Mouse (Mus musculus): ENCODE results near the gene Nde1. TPM values are rescaled to one million over a fixed set of nuclear protein-coding genes. Genes with fewer than 3 reads are reported as not detected.
A peak's percentile ranks its signal among the peaks of the same experiment; 100 is the strongest.

The Nde1 gene
- total RNA-seq, 1 experiment: 61.3 TPM

GRCm38 (mm10) chr16:14160941-14161340 lies 2.1 kb upstream of the Nde1 start:
- Histone ChIP-seq H3K9ac (ENCODE audit: insufficient read depth, low read depth, low read length, poor library complexity, severe bottlenecking) (no peak overlapping the region), H3K4me3 (ENCODE audit: insufficient read depth in 1 of 2, low read depth in 1 of 2, low read length in 2 of 2, poor library complexity in 1 of 2, severe bottlenecking in 1 of 2) (no peak overlapping the region), H3K9me3 (ENCODE audit: control insufficient read depth, insufficient read depth, low read depth, low read length) (no peaks in the 10 kb centered on the region), H3K36me3 (ENCODE audit: control insufficient read depth, insufficient read depth, low read length, poor library complexity, severe bottlenecking) (no peaks in the 10 kb centered on the region), H3K4me1 (ENCODE audit: control insufficient read depth in 2 of 2, insufficient read depth in 2 of 2, low read length in 2 of 2, poor library complexity in 1 of 2) (peaks cover 3 to 9% of the 10 kb centered on the region in 2 experiments; a peak in 3 of 4 replicates), H3K27ac (ENCODE audit: insufficient read depth, low read depth, low read length, poor library complexity, severe bottlenecking) (no peak overlapping the region)
- TF ChIP-seq CHD2 (IDR thresholded peaks at IDR 0.05; ENCODE audit: low read depth, low read length): no peak
- TF ChIP-seq ZC3H11A (IDR thresholded peaks at IDR 0.05; ENCODE audit: borderline replicate concordance, low read depth, low read length): no peak
- TF ChIP-seq MAFK (IDR thresholded peaks at IDR 0.05; ENCODE audit: insufficient read depth, low read depth, low read length): no peak
- TF ChIP-seq HCFC1 (IDR thresholded peaks at IDR 0.05; ENCODE audit: borderline replicate concordance, insufficient read depth, low read length): no peak
- TF ChIP-seq ZNF384 (IDR thresholded peaks at IDR 0.05; ENCODE audit: low read depth, low read length): no peak
- DNase-seq (ENCODE audit: low read depth, low spot score): no peak
- in situ Hi-C loops (cut with MboI; ENCODE audit: low sequenced_read_pairs in 2 of 2, unreplicated experiment in 2 of 2): no loop called here

- peaks cover 4% of the 10 kb centered on the region; the same call in 1 of the 2 replicates for H3K36me3 ChIP-seq (ENCODE audit: control insufficient read depth, insufficient read depth, low read length, poor library complexity, severe bottlenecking)
- in situ Hi-C loops (cut with MboI; ENCODE audit: low sequenced_read_pairs in 2 of 2, unreplicated experiment in 2 of 2): no loop called here
- peaks cover 8 to 12% of the 10 kb centered on the region in 2 experiments; a peak in 3 of 4 replicates for H3K4me1 ChIP-seq (ENCODE audit: control insufficient read depth in 2 of 2, insufficient read depth in 2 of 2, low read length in 2 of 2, poor library complexity in 1 of 2)
- H3K9ac ChIP-seq (ENCODE audit: insufficient read depth, low read depth, low read length, poor library complexity, severe bottlenecking): peak overlapping the region; percentile 88
- no peak for DNase-seq (ENCODE audit: low read depth, low spot score)
- H3K4me3 ChIP-seq (ENCODE audit: insufficient read depth in 1 of 2, low read depth in 1 of 2, low read length in 2 of 2, poor library complexity in 1 of 2, severe bottlenecking in 1 of 2): peak overlapping the region; percentile 79 to 96
- peak overlapping the region; percentile 56; the same call in 1 of the 2 replicates for H3K27ac ChIP-seq (ENCODE audit: insufficient read depth, low read depth, low read length, poor library complexity, severe bottlenecking)
- TF ChIP-seq HCFC1 (IDR thresholded peaks at IDR 0.05; ENCODE audit: borderline replicate concordance, insufficient read depth, low read length): no peak; the same call in 1 of the 2 replicates
- no peak for TF ChIP-seq MAFK (IDR thresholded peaks at IDR 0.05; ENCODE audit: insufficient read depth, low read depth, low read length)
- no peak for TF ChIP-seq CHD2 (IDR thresholded peaks at IDR 0.05; ENCODE audit: low read depth, low read length)
- no peak for TF ChIP-seq ZNF384 (IDR thresholded peaks at IDR 0.05; ENCODE audit: low read depth, low read length)
- no peak for TF ChIP-seq ZC3H11A (IDR thresholded peaks at IDR 0.05; ENCODE audit: borderline replicate concordance, low read depth, low read length)
- no peaks in the 10 kb centered on the region for H3K9me3 ChIP-seq (ENCODE audit: control insufficient read depth, insufficient read depth, low read depth, low read length)
These were observed 656 bp downstream of the Nde1 start for GRCm38 (mm10) chr16:14163731-14164130.

- DNase-seq (ENCODE audit: low read depth, low spot score): no peak
- Histone ChIP-seq H3K9ac (ENCODE audit: insufficient read depth, low read depth, low read length, poor library complexity, severe bottlenecking) (no peak overlapping the region), H3K36me3 (ENCODE audit: control insufficient read depth, insufficient read depth, low read length, poor library complexity, severe bottlenecking) (peaks cover 24% of the 10 kb centered on the region), H3K27ac (ENCODE audit: insufficient read depth, low read depth, low read length, poor library complexity, severe bottlenecking) (no peak overlapping the region), H3K9me3 (ENCODE audit: control insufficient read depth, insufficient read depth, low read depth, low read length) (no peaks in the 10 kb centered on the region), H3K4me3 (ENCODE audit: insufficient read depth in 1 of 2, low read depth in 1 of 2, low read length in 2 of 2, poor library complexity in 1 of 2, severe bottlenecking in 1 of 2) (no peak overlapping the region), H3K4me1 (ENCODE audit: control insufficient read depth in 2 of 2, insufficient read depth in 2 of 2, low read length in 2 of 2, poor library complexity in 1 of 2) (peaks cover 8 to 12% of the 10 kb centered on the region in 2 experiments; a peak in 3 of 4 replicates)
- TF ChIP-seq MAFK (IDR thresholded peaks at IDR 0.05; ENCODE audit: insufficient read depth, low read depth, low read length): no peak
- TF ChIP-seq HCFC1 (IDR thresholded peaks at IDR 0.05; ENCODE audit: borderline replicate concordance, insufficient read depth, low read length): no peak
- no peak for TF ChIP-seq CHD2 (IDR thresholded peaks at IDR 0.05; ENCODE audit: low read depth, low read length)
- TF ChIP-seq ZC3H11A (IDR thresholded peaks at IDR 0.05; ENCODE audit: borderline replicate concordance, low read depth, low read length): no peak
- no peak for TF ChIP-seq ZNF384 (IDR thresholded peaks at IDR 0.05; ENCODE audit: low read depth, low read length)
- in situ Hi-C loops (cut with MboI; ENCODE audit: low sequenced_read_pairs in 2 of 2, unreplicated experiment in 2 of 2): no loop called here
These were observed 3.4 kb downstream of the Nde1 start for GRCm38 (mm10) chr16:14166490-14166889.

- no peak for TF ChIP-seq ZNF384 (IDR thresholded peaks at IDR 0.05; ENCODE audit: low read depth, low read length)
- TF ChIP-seq MAFK (IDR thresholded peaks at IDR 0.05; ENCODE audit: insufficient read depth, low read depth, low read length): no peak
- no peak for TF ChIP-seq CHD2 (IDR thresholded peaks at IDR 0.05; ENCODE audit: low read depth, low read length)
- TF ChIP-seq ZC3H11A (IDR thresholded peaks at IDR 0.05; ENCODE audit: borderline replicate concordance, low read depth, low read length): no peak
- no peak for TF ChIP-seq HCFC1 (IDR thresholded peaks at IDR 0.05; ENCODE audit: borderline replicate concordance, insufficient read depth, low read length)
- peaks cover 6 to 8% of the 10 kb centered on the region in 2 experiments; a peak in 3 of 4 replicates for H3K4me1 ChIP-seq (ENCODE audit: control insufficient read depth in 2 of 2, insufficient read depth in 2 of 2, low read length in 2 of 2, poor library complexity in 1 of 2)
- in situ Hi-C loops (cut with MboI; ENCODE audit: low sequenced_read_pairs in 2 of 2, unreplicated experiment in 2 of 2): no loop called here
- H3K9ac ChIP-seq (ENCODE audit: insufficient read depth, low read depth, low read length, poor library complexity, severe bottlenecking): no peak overlapping the region
- H3K36me3 ChIP-seq (ENCODE audit: control insufficient read depth, insufficient read depth, low read length, poor library complexity, severe bottlenecking): peaks cover 43% of the 10 kb centered on the region
- DNase-seq (ENCODE audit: low read depth, low spot score): no peak
- H3K27ac ChIP-seq (ENCODE audit: insufficient read depth, low read depth, low read length, poor library complexity, severe bottlenecking): no peak overlapping the region
- H3K4me3 ChIP-seq (ENCODE audit: insufficient read depth in 1 of 2, low read depth in 1 of 2, low read length in 2 of 2, poor library complexity in 1 of 2, severe bottlenecking in 1 of 2): no peak overlapping the region
- no peaks in the 10 kb centered on the region for H3K9me3 ChIP-seq (ENCODE audit: control insufficient read depth, insufficient read depth, low read depth, low read length)
These were observed 6.6 kb downstream of the Nde1 start for GRCm38 (mm10) chr16:14169706-14170105.

Measured in ES-E14 (cell line).